Mouse (Mus musculus) large intestine, adult 2 months (tissue): Measurements from ENCODE around the gene Nudt16l1. TPM values are rescaled to one million over a fixed set of nuclear protein-coding genes. Genes with fewer than 3 reads are reported as not detected.

Experiments
- DNase-seq: peaks from one replicate; pipeline ENCODE4 v3.0.0-alpha.2; 2012; ENCODE audit warnings: low read depth, low spot score
- WGBS: fragments of 180-500 bp; shearing (Covaris S2); methylation state at CpG from one replicate; pipeline ENCODE4 v1.1.7; 2018; 5-methylcytosine and 5-hydroxymethylcytosine counted together
- polyA plus RNA-seq: library from polyadenylated mRNA; depleted of rRNA; stranded (reverse); fragments of >200 nt; gene quantifications from 2 replicates; pipeline ENCODE4 v1.2.3, GENCODE M21; 2012

The Nudt16l1 gene
- polyA plus RNA-seq, 1 experiment = 55.7 TPM

DNA sequence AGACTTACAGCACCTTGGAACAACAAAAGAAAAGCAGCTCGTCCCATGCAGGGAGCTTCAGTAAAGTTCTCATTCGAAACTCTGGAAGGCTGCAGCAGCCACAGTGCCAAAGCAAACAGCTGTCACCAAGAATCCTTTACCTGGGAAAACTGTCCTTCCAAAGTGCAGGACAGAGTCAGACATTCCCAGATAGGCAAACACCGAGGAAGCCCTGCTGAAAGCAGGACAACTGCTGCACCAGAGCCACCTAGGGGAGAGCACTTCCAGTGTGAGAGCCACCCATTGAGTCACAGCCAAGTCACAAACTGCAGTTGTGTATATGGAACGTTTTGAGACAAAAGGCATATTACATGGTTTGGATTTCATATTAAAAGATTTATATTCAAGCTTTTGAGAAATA lies 6.9 kb downstream of the Nudt16l1 start:
- WGBS = 63% methylated on average over 4 of the region's 4 CpGs

DNA sequence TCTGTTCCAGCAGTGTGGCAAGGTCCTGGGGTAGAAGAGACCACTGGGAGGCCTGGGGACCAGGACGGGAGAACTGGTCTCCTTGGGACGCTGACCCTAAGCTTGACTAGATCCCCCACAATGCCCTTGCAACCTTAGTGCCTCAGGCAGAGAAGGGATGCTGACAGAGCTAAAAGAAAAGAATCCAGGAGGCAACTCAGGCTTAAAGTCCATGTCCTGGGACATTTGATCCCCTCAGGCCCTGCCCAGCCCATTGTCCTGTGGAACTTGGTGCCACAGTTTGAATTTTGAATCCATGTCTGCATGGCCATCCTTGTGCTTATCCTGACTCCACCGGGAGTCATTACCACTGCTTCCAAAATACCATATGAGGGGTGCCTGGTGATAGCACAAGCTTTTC lies 7.6 kb downstream of the Nudt16l1 start:
- DNase-seq = no peak
- WGBS = 93% methylated on average over 3 of the region's 3 CpGs

More for the DNA sequence above, 6.9 kb downstream of the Nudt16l1 start:
- DNase-seq = no peak

GRCm38 (mm10) chr16:4947378-4947777 lies 8.8 kb downstream of the Nudt16l1 start:
- 78% methylated on average over 4 of the region's 4 CpGs for WGBS
- no peak for DNase-seq

GRCm38 (mm10) chr16:4956609-4957008 lies 18.0 kb downstream of the Nudt16l1 start:
- WGBS = 93% methylated on average over 3 of the region's 3 CpGs
- DNase-seq = no peak

- WGBS = 87% methylated on average over 3 of the region's 3 CpGs
- no peak for DNase-seq
These were observed 18.9 kb downstream of the Nudt16l1 start for GRCm38 (mm10) chr16:4957446-4957845.

DNA sequence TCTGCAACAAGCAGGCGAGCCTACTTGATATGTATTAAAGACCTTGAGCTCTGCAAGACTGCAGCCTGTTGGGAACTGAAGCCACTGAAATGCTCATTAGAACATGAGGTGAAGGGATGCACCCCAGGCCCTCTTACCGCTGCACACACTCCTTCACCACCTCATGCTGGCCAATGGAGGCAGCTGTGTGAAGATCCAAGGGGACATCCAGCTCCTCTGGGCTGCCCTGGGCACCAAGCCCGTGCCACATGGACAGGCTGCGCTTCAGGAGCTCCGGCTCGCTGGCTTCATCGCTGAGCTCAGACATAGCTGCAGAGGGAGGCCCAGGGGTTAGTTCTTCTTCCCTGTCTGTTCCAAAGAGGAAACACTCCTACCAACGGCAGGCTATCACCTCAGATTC lies 21.7 kb downstream of the Nudt16l1 start:
- WGBS = 79% methylated on average over 8 of the region's 8 CpGs
- DNase-seq = no peak

GRCm38 (mm10) chr16:4963346-4963745 lies 24.8 kb downstream of the Nudt16l1 start:
- no peak for DNase-seq
- 28% methylated on average over 9 of the region's 9 CpGs for WGBS

DNA sequence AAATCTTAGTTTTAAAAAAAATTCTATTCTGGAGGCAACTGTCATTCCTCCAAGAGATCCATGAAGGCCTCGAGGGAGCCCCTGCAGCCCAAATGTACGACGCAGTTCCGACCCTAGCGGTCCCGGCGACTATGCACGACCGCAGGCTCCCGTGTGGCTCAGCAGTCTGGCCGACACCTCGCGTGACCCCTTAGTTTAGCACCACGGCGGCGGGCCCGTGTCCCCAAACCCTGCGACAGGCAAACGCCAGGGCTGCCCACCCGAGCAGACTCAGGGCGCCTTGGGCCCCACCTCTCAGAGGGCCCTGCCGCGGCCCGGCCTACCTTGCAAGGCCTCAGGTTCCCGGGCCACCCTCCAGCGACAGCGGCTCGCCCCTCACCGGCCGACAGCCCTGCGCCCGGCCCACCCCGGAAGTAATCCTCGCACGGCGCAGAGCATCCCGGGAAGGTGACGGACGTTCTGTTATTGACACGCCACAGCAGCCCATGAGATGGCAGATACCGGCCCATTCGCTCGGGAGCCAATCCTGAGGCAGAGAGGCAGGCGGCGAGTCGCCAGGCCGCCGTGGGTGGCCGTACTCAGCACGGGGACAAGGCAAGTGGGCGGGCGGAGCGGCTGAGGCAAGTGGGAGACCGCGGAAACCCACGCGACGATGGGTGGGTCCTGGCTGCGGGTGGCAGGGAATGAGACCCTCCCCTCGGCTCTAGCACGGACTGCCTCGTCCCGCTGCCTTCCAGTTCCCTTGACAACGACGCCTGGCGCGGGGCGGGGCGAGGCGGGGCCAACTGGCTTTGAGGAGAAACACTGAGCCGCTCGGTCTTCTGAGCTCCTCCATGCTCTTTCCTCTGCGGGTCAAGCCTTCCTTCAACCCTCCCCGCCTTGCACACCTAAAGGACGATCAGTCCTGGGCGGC lies 25.5 kb downstream of the Nudt16l1 start, which contains the start of gene Anks3:
TSS of gene Anks3 (minus strand) at position 409 of the 913 bp plus-strand sequence.
- WGBS = under 1% methylated on average over 76 of the region's 76 CpGs
- peak; percentile 82 for DNase-seq

- 17% methylated on average over 13 of the region's 13 CpGs for WGBS
- DNase-seq = no peak
These were observed 26.3 kb downstream of the Nudt16l1 start for GRCm38 (mm10) chr16:4964731-4965391.

- WGBS = 91% methylated on average over 8 of the region's 8 CpGs
- DNase-seq = no peak
These were observed 27.0 kb downstream of the Nudt16l1 start for GRCm38 (mm10) chr16:4965392-4966129.

GRCm38 (mm10) chr16:4968426-4968825 lies 29.9 kb downstream of the Nudt16l1 start:
- WGBS = 79% methylated on average over 3 of the region's 3 CpGs
- DNase-seq = no peak

DNA sequence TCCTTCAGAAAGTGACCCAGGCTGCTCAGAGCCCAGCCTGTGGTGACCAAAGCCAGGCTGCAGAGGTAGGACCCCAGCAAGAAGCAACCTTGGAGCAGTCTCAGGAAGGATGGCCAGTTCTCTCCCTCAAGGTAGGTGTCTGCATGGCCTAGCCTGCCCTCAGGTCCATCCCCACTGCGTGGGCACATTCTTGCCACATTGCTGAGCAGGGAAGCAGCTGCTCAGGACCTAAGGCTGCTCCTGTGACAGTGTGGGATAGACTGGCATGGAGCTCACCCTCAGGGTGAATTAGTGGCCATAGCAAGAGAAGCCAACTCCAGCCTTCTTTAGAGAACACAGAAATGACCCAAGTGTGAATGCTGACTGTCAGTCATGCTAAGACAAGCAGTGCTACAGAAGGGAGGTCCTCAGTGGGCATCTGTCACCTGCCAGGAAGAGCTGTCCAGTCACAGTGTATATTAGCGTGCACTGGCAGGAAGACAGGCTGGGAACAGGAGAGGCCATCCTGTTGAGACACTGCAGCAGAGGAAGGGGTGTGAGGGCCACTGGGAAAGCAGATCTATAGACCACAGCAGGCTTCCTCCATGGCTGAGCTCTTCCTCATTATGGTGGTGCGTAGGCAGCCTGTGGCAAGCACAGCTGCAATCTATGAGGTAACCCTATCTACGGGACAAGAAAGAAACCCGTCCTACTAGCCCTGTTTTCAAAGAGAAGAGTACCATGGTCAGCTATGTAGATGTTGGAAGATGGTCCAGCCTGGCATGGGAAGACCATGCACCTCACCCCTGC lies 30.7 kb downstream of the Nudt16l1 start:
- WGBS = 83% methylated on average over 5 of the region's 5 CpGs
- no peak for DNase-seq

GRCm38 (mm10) chr16:4971626-4972025 lies 33.1 kb downstream of the Nudt16l1 start:
- 65% methylated on average over 4 of the region's 4 CpGs for WGBS

GRCm38 (mm10) chr16:4974521-4974920 lies 36.0 kb downstream of the Nudt16l1 start:
- DNase-seq = no peak
- 90% methylated on average over 5 of the region's 5 CpGs for WGBS

More at GRCm38 (mm10) chr16:4971626-4972025, 33.1 kb downstream of the Nudt16l1 start:
- DNase-seq = no peak

DNA sequence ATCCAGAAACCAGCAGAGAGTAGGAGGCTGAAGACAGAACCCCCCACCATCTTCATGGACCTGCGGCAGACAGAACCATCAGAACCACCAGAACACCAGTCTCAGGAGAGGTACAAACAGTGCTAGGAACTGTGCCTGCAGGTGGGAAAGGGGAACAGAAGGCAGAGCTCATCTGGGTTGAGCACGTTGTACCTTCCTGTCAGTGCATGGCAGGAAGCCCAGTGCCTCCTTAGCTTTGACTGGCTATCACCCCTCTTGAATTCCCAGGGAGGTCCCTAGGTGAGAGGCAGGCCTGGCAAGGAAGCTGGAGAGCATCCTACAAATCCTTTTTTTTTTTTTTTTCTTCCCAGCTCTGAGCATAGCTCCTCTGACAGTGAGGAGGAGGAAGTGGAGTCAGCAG lies 37.6 kb downstream of the Nudt16l1 start:
- 70% methylated on average over 2 of the region's 2 CpGs for WGBS
- DNase-seq = no peak

GRCm38 (mm10) chr16:4978275-4979051 lies 39.9 kb downstream of the Nudt16l1 start:
- no peak for DNase-seq
- 40% methylated on average over 5 of the region's 5 CpGs for WGBS

GRCm38 (mm10) chr16:4979755-4980380 lies 41.3 kb downstream of the Nudt16l1 start:
- 74% methylated on average over 4 of the region's 4 CpGs for WGBS
- no peak for DNase-seq

GRCm38 (mm10) chr16:4984717-4985116 lies 46.2 kb downstream of the Nudt16l1 start:
- no peak for DNase-seq
- 87% methylated on average over 12 of the region's 12 CpGs for WGBS
